Mouse (Mus musculus): ENCODE measurements at regions not wholly inside any gene's neighbourhood (a gene's known extent, or its start where the extent isn't known, plus 50 kb on each side); places are given as distances from the start of the nearest gene placed in this dataset.

DNA sequence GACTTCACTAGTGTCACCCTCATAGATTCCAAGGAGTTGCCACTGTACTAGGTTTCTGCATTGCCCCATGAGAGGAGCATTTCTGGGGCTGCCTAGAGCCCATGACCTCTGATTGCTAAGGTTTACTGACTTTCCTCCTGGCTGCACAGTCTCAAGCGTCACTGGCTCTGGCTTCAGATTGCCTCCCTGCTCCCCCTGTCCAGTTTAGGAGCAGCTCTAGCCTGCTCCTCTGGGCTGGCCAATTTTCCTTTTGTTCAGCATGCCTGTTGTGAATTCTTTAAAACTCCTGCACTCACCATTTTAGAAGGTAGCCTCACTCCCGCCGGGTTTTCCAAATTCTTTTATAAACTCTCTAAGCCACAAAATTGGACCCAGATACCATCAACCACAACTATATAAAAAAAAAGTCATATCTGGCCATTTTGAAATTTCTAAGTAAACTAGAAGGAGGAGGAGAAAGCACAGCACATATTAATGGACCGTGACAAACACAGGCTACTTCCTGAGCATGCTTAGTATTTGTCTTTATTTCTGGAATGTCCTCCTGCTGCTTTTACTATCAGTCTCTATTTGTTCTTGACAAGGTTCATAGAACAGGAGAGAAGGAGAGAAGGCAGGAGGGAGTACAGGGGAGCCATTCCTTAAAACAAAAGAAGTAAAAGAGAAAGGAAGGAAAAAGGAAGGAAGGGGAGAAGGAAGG is 126.6 kb upstream of the Thsd7b start:
- TF ChIP-seq CTCF (IDR thresholded peaks at IDR 0.05; ENCODE audit: control insufficient read depth, insufficient read depth, insufficient replicate concordance, low read depth, low read length) (no peak), POLR2A (IDR thresholded peaks at IDR 0.05; ENCODE audit: control insufficient read depth, low read depth, low read length) (no peak)
